In genomic region chr2:80639398-80639797, GRCm38 (mm10) we compare ENCODE assay signal across 9 mouse cellular contexts. TPM values are rescaled to one million over a fixed set of nuclear protein-coding genes. Genes with fewer than 3 reads are reported as not detected.
DNase-seq lines count a peak whose midpoint lies in the region; ATAC-seq and TF ChIP-seq lines count a peak whose summit lies in the region.
"Had no signal": no experiment of that assay in that cellular context is flagged by ENCODE, and none has a peak within 500 bp of the region (broad histone marks: within the 10 kb centered on the region; RNA-seq: fewer than 3 reads in every experiment).

No protein-coding gene starts in this region.

- H3K27me3 ChIP-seq in heart, adult 2 months (ENCODE audit: control insufficient read depth, insufficient read depth, low read length): no peaks in the 10 kb centered on the region

- TF ChIP-seq POLR2A in heart, adult 2 months (IDR thresholded peaks at IDR 0.05; ENCODE audit: insufficient read depth, low read depth, low read length): no peak

- H3K27ac ChIP-seq in heart, adult 2 months: no peak overlapping the region

- no peaks in the 10 kb centered on the region for H3K79me2 ChIP-seq in heart, adult 2 months (replicated peaks; ENCODE audit: control insufficient read depth, insufficient read depth, low read length)

- intact Hi-C loops in heart, adult 2 months (cut with DNase I): loop anchor here (2.0 kb wide), 1 partner anchor 23 kb away; the partner anchor contains the start of genes Dusp19 and Nup35
- intact Hi-C loops in heart, postnatal 36 days (cut with DNase I): loop anchor here (2.0 to 5.0 kb wide), 2 partner anchors 59 to 97 kb away; partner anchors contain the start of gene Nckap1
- intact Hi-C loops in gastrocnemius, postnatal 14 days (cut with DNase I; ENCODE audit: low total_unique reads): no loop called here

- peaks cover 3% of the 10 kb centered on the region; the same call in 1 of the 2 replicates for H3K36me3 ChIP-seq in heart, adult 2 months (ENCODE audit: control insufficient read depth, insufficient read depth, low read length)

- WGBS in heart, adult 2 months: 11% methylated on average over 8 of the region's 8 CpGs

- TF ChIP-seq CTCF in heart, adult 2 months (IDR thresholded peaks at IDR 0.05): no peak

- peaks cover 2% of the 10 kb centered on the region; the same call in 1 of the 2 replicates for H3K4me1 ChIP-seq in heart, adult 2 months (ENCODE audit: control insufficient read depth, insufficient read depth, low read length)

- TF ChIP-seq EP300 in heart, adult 2 months (IDR thresholded peaks at IDR 0.05; ENCODE audit: insufficient read depth, low read depth, low read length): no peak

- H3K4me3 ChIP-seq in heart, adult 2 months: peak overlapping the region; percentile 79

- H3K9ac ChIP-seq in heart, adult 2 months (ENCODE audit: low read depth, low read length): no peak overlapping the region

- no peak for DNase-seq in heart, adult 2 months
- DNase-seq in heart, postnatal 36 days: no peak
- DNase-seq in 416B (ENCODE audit: low read depth) (peak; percentile 28), liver (peak; percentile 5)
- no peak for DNase-seq in right cerebral cortex, postnatal 4 days
- no peak for DNase-seq in gastrocnemius, postnatal 14 days
- no peak for DNase-seq in adrenal gland, adult 18-20 months (ENCODE audit: low spot score in 2 of 2)
- DNase-seq: thymus, postnatal 25 days had no signal

- ATAC-seq in erythroid progenitor cell, adult 5-6 weeks (replicated peaks; ENCODE audit: low FRiP score, poor library complexity, severe bottlenecking): peak; percentile 6; the same call in 1 of the 2 replicates

RNA-seq across cellular contexts. Expression of gene Nup35, which starts 22.4 kb away (rescaled TPM):
- 1 to 10 TPM; 6.0 to 6.5 TPM for total RNA-seq in heart, adult 2 months (2021)
- 9.7 and 11.3 TPM in 2 replicates for polyA plus RNA-seq in heart, adult 2 months (2012; rRNA removed)
- 1 to 10 TPM; 5.4 to 6.0 TPM for total RNA-seq in heart, postnatal 36 days (2021)
- 34.0 and 64.2 TPM in 2 replicates for total RNA-seq in erythroid progenitor cell, adult 5-6 weeks (2015; ENCODE audit: low replicate concordance)
- 43.5 and 56.1 TPM in 2 replicates for total RNA-seq in erythroid progenitor cell, adult 5-6 weeks (2017; ENCODE audit: low replicate concordance)
- total RNA-seq in gastrocnemius, postnatal 14 days (2021): 1 to 10 TPM; 7.4 to 9.0 TPM
- 10 to 100 TPM; 16.5 to 27.4 TPM for total RNA-seq in adrenal gland, adult 18-20 months (2021)

RNA-seq across cellular contexts. Expression of gene Dusp19, which starts 22.6 kb away (rescaled TPM):
- total RNA-seq in heart, adult 2 months (2021): 1 to 10 TPM; 8.9 to 9.1 TPM
- 5.4 and 8.8 TPM in 2 replicates for polyA plus RNA-seq in heart, adult 2 months (2012; rRNA removed)
- 1 to 10 TPM; 7.9 to 9.8 TPM for total RNA-seq in heart, postnatal 36 days (2021)
- 3.6 and 6.7 TPM in 2 replicates for total RNA-seq in erythroid progenitor cell, adult 5-6 weeks (2015; ENCODE audit: low replicate concordance)
- total RNA-seq in erythroid progenitor cell, adult 5-6 weeks (2017; ENCODE audit: low replicate concordance): not detected in 2 replicates
- 1 to 10 TPM; 6.5 TPM for total RNA-seq in gastrocnemius, postnatal 14 days (2021)
- 10 to 100 TPM; 10.9 to 20.3 TPM for total RNA-seq in adrenal gland, adult 18-20 months (2021)

RNA-seq across cellular contexts. Expression of gene Nckap1, which starts 58.2 kb away (rescaled TPM):
- total RNA-seq in heart, adult 2 months (2021): 10 to 100 TPM; 60.1 to 63.6 TPM
- polyA plus RNA-seq in heart, adult 2 months (2012; rRNA removed): 21.9 and 44.6 TPM in 2 replicates
- total RNA-seq in heart, postnatal 36 days (2021): 10 to 100 TPM; 61.8 to 64.2 TPM
- 4.6 and 5.0 TPM in 2 replicates for total RNA-seq in erythroid progenitor cell, adult 5-6 weeks (2015; ENCODE audit: low replicate concordance)
- 11.1 and 20.8 TPM in 2 replicates for total RNA-seq in erythroid progenitor cell, adult 5-6 weeks (2017; ENCODE audit: low replicate concordance)
- total RNA-seq in gastrocnemius, postnatal 14 days (2021): 10 to 100 TPM; 47.1 to 49.2 TPM
- 100 to 1,000 TPM; 116 to 178 TPM for total RNA-seq in adrenal gland, adult 18-20 months (2021)

Comparison
In these comparisons a context has a peak if more than half of its experiments do, and no peak if none do; other contexts are left out.
1. DNase-seq: peak in 416B (single experiment) and liver (single experiment); none in heart, adult 2 months (0 of 2), heart, postnatal 36 days (0 of 2), right cerebral cortex, postnatal 4 days (single experiment), gastrocnemius, postnatal 14 days (single experiment) and adrenal gland, adult 18-20 months (0 of 2).